Mouse (Mus musculus): Measurements from ENCODE around the gene Rtca. TPM values are rescaled to one million over a fixed set of nuclear protein-coding genes. Genes with fewer than 3 reads are reported as not detected.

The Rtca gene
- total RNA-seq, 1 experiment: 50.4 TPM

GRCm38 (mm10) chr3:116482724-116483123, 25.3 kb downstream of the Rtca start:
- Histone ChIP-seq H3K4me3 (ENCODE audit: insufficient read depth in 1 of 2, low read depth in 1 of 2, low read length in 2 of 2, poor library complexity in 1 of 2, severe bottlenecking in 1 of 2) (no peak overlapping the region), H3K27ac (ENCODE audit: insufficient read depth, low read depth, low read length, poor library complexity, severe bottlenecking) (no peak overlapping the region), H3K4me1 (ENCODE audit: control insufficient read depth in 2 of 2, insufficient read depth in 2 of 2, low read length in 2 of 2, poor library complexity in 1 of 2) (no peaks in the 10 kb centered on the region), H3K9ac (ENCODE audit: insufficient read depth, low read depth, low read length, poor library complexity, severe bottlenecking) (no peak overlapping the region), H3K36me3 (ENCODE audit: control insufficient read depth, insufficient read depth, low read length, poor library complexity, severe bottlenecking) (0 out of 2 replicates have a peak, but pooled peaks cover 2% of the 10 kb centered on the region), H3K9me3 (ENCODE audit: control insufficient read depth, insufficient read depth, low read depth, low read length) (no peaks in the 10 kb centered on the region)
- TF ChIP-seq HCFC1 (IDR thresholded peaks at IDR 0.05; ENCODE audit: borderline replicate concordance, insufficient read depth, low read length): no peak
- TF ChIP-seq ZNF384 (IDR thresholded peaks at IDR 0.05; ENCODE audit: low read depth, low read length): no peak
- no peak for TF ChIP-seq MAFK (IDR thresholded peaks at IDR 0.05; ENCODE audit: insufficient read depth, low read depth, low read length)
- no peak for TF ChIP-seq ZC3H11A (IDR thresholded peaks at IDR 0.05; ENCODE audit: borderline replicate concordance, low read depth, low read length)
- in situ Hi-C loops (cut with MboI; ENCODE audit: low sequenced_read_pairs in 2 of 2, unreplicated experiment in 2 of 2): no loop called here
- DNase-seq (ENCODE audit: low read depth, low spot score): no peak

- H3K4me1 ChIP-seq (ENCODE audit: control insufficient read depth in 2 of 2, insufficient read depth in 2 of 2, low read length in 2 of 2, poor library complexity in 1 of 2): no peaks in the 10 kb centered on the region
- TF ChIP-seq CHD2 (IDR thresholded peaks at IDR 0.05; ENCODE audit: low read depth, low read length) (no peak), ZNF384 (IDR thresholded peaks at IDR 0.05; ENCODE audit: low read depth, low read length) (no peak), MAFK (IDR thresholded peaks at IDR 0.05; ENCODE audit: insufficient read depth, low read depth, low read length) (no peak), ZC3H11A (IDR thresholded peaks at IDR 0.05; ENCODE audit: borderline replicate concordance, low read depth, low read length) (no peak), HCFC1 (IDR thresholded peaks at IDR 0.05; ENCODE audit: borderline replicate concordance, insufficient read depth, low read length) (no peak)
These were observed 27.1 kb downstream of the Rtca start for GRCm38 (mm10) chr3:116480937-116481336.

DNA sequence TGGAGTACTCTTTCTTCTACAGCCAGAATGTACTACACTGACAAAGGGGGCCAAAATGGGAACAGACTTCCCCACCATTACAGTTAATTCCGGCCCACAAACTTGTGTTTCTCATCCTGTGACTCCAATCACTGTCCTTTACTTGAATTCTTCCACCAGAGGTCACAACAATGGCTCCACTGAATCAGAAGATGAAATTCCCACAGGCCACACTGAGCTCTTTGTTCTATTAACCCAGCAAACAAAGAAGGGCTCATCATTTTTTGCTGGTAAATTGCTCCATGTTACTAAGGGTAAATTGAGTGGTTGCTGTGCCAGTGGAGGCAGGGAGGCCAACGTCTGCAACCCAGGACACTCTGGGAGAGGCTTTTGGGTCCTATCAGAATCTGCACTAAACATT, 27.9 kb downstream of the Rtca start:
- Histone ChIP-seq H3K4me3 (ENCODE audit: insufficient read depth in 1 of 2, low read depth in 1 of 2, low read length in 2 of 2, poor library complexity in 1 of 2, severe bottlenecking in 1 of 2) (no peak overlapping the region), H3K9me3 (ENCODE audit: control insufficient read depth, insufficient read depth, low read depth, low read length) (no peaks in the 10 kb centered on the region), H3K9ac (ENCODE audit: insufficient read depth, low read depth, low read length, poor library complexity, severe bottlenecking) (no peak overlapping the region), H3K4me1 (ENCODE audit: control insufficient read depth in 2 of 2, insufficient read depth in 2 of 2, low read length in 2 of 2, poor library complexity in 1 of 2) (no peaks in the 10 kb centered on the region), H3K27ac (ENCODE audit: insufficient read depth, low read depth, low read length, poor library complexity, severe bottlenecking) (no peak overlapping the region), H3K36me3 (ENCODE audit: control insufficient read depth, insufficient read depth, low read length, poor library complexity, severe bottlenecking) (no peaks in the 10 kb centered on the region)
- in situ Hi-C loops (cut with MboI; ENCODE audit: low sequenced_read_pairs in 2 of 2, unreplicated experiment in 2 of 2): no loop called here
- TF ChIP-seq CHD2 (IDR thresholded peaks at IDR 0.05; ENCODE audit: low read depth, low read length) (no peak), HCFC1 (IDR thresholded peaks at IDR 0.05; ENCODE audit: borderline replicate concordance, insufficient read depth, low read length) (no peak), ZNF384 (IDR thresholded peaks at IDR 0.05; ENCODE audit: low read depth, low read length) (no peak), ZC3H11A (IDR thresholded peaks at IDR 0.05; ENCODE audit: borderline replicate concordance, low read depth, low read length) (no peak)
- no peak for DNase-seq (ENCODE audit: low read depth, low spot score)

More at GRCm38 (mm10) chr3:116480937-116481336, 27.1 kb downstream of the Rtca start:
- Histone ChIP-seq H3K9me3 (ENCODE audit: control insufficient read depth, insufficient read depth, low read depth, low read length) (no peaks in the 10 kb centered on the region), H3K9ac (ENCODE audit: insufficient read depth, low read depth, low read length, poor library complexity, severe bottlenecking) (no peak overlapping the region), H3K27ac (ENCODE audit: insufficient read depth, low read depth, low read length, poor library complexity, severe bottlenecking) (no peak overlapping the region), H3K4me3 (ENCODE audit: insufficient read depth in 1 of 2, low read depth in 1 of 2, low read length in 2 of 2, poor library complexity in 1 of 2, severe bottlenecking in 1 of 2) (no peak overlapping the region), H3K36me3 (ENCODE audit: control insufficient read depth, insufficient read depth, low read length, poor library complexity, severe bottlenecking) (no peaks in the 10 kb centered on the region)
- DNase-seq (ENCODE audit: low read depth, low spot score): peak; percentile 43
- in situ Hi-C loops (cut with MboI; ENCODE audit: low sequenced_read_pairs in 2 of 2, unreplicated experiment in 2 of 2): no loop called here

- DNase-seq (ENCODE audit: low read depth, low spot score): no peak
- no peaks in the 10 kb centered on the region for H3K9me3 ChIP-seq (ENCODE audit: control insufficient read depth, insufficient read depth, low read depth, low read length)
- no peak overlapping the region for H3K4me3 ChIP-seq (ENCODE audit: insufficient read depth in 1 of 2, low read depth in 1 of 2, low read length in 2 of 2, poor library complexity in 1 of 2, severe bottlenecking in 1 of 2)
- in situ Hi-C loops (cut with MboI; ENCODE audit: low sequenced_read_pairs in 2 of 2, unreplicated experiment in 2 of 2): no loop called here
- no peaks in the 10 kb centered on the region for H3K4me1 ChIP-seq (ENCODE audit: control insufficient read depth in 2 of 2, insufficient read depth in 2 of 2, low read length in 2 of 2, poor library complexity in 1 of 2)
- TF ChIP-seq CHD2 (IDR thresholded peaks at IDR 0.05; ENCODE audit: low read depth, low read length) (no peak), MAFK (IDR thresholded peaks at IDR 0.05; ENCODE audit: insufficient read depth, low read depth, low read length) (no peak), ZNF384 (IDR thresholded peaks at IDR 0.05; ENCODE audit: low read depth, low read length) (no peak), HCFC1 (IDR thresholded peaks at IDR 0.05; ENCODE audit: borderline replicate concordance, insufficient read depth, low read length) (no peak), ZC3H11A (IDR thresholded peaks at IDR 0.05; ENCODE audit: borderline replicate concordance, low read depth, low read length) (no peak)
- H3K27ac ChIP-seq (ENCODE audit: insufficient read depth, low read depth, low read length, poor library complexity, severe bottlenecking): no peak overlapping the region
- H3K9ac ChIP-seq (ENCODE audit: insufficient read depth, low read depth, low read length, poor library complexity, severe bottlenecking): no peak overlapping the region
- no peaks in the 10 kb centered on the region for H3K36me3 ChIP-seq (ENCODE audit: control insufficient read depth, insufficient read depth, low read length, poor library complexity, severe bottlenecking)
These were observed 30.7 kb downstream of the Rtca start for GRCm38 (mm10) chr3:116477351-116477750.
